Mouse (Mus musculus) ES-Bruce4 (cell line): Measurements from ENCODE around the gene Wdr35.

Experiments
- CTCF ChIP-seq: IDR thresholded peaks from one replicate; pipeline ENCODE4 v1.8.1; 2011; ENCODE audit warnings: low read depth, low read length
- EP300 ChIP-seq: IDR thresholded peaks from 2 replicates; pipeline ENCODE4 v1.6.1; 2011; ENCODE audit warnings: low read depth, low read length; ENCODE audit not compliant: insufficient read depth
- POLR2A ChIP-seq: IDR thresholded peaks from one replicate; pipeline ENCODE4 v1.8.1; 2011; ENCODE audit warnings: low read length; ENCODE audit not compliant: insufficient read depth

GRCm38 (mm10) chr12:8941131-8941615 lies 32.5 kb upstream of the Wdr35 start:
- no peak for TF ChIP-seq CTCF
- peak; percentile 91 for TF ChIP-seq EP300
- TF ChIP-seq POLR2A: no peak
